Mouse (Mus musculus) urinary bladder, adult 18-20 months (tissue): ENCODE measurements around the gene Fam161a.

ENCODE experiments used
- DNase-seq, 2 experiments: peaks; one replicate each; pipeline ENCODE4 v3.0.0; 2022; ENCODE audit warnings: low spot score in 2 of 2, mixed read lengths in 2 of 2

Fam161a gene

DNA sequence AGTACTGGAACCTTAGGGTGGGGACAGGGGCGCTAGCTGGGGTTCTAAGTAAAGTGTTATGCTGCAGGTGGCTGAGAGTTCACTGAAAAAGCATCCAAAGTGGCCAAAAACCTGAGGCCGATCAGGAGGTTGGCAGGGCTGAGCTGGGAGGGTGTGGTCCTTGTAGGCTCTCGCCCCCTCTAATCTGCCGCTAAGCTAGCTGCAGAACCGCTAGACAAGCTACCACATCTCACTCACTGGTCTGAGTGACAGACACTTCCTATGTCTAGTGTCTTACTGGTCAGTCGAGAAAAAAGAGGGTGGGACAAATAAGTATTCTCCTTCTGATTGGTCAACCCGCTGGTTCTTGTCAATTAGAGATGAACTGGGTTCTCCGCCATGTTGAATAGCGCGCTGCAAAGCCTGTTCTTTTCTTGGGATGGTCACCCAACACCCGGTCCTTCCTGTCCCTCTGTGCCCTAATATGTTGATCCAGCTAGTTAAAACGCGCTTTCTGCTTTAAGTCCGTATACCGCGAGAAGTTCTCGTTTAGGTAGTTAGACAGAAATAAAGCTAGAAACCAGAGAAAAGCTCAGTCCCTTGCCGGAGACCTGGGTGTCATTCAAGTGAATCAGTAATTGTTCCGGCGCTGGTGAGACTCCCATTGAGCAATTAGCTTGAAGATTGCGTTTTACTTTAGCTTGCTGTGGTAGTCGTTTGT lies at the start of gene Fam161a:
TSS of gene Fam161a (plus strand) at position 51 of the 700 bp plus-strand sequence.
- peak; percentile 45 to 65 for DNase-seq

DNA sequence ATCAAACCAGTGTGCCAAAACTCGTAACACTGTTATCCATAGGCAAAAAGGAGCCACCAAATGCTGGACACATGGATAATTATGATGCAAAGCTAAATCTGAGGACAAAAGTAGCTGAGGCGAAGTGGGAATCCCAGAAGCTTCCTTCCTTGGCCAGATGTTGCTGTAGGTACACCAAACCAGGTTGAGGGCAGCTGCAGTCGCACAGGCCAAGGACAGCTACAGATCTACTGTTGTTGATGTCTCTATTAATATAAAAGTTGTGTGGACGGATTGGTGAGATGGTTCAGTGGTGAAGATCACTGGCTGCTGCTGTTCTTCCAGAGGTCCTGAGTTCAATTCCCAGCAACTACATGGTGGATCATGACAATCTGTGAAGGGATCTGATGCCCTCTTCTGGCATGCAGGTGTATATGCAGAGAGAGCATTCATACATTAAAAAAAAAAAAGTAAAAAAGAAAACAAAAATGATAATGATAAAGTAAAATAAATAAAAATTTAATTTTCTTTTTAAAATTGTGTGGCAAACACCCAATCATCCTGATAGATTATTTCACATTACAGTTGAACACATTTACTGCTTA lies 49.4 kb upstream of the Fam161a start:
- no peak for DNase-seq

DNA sequence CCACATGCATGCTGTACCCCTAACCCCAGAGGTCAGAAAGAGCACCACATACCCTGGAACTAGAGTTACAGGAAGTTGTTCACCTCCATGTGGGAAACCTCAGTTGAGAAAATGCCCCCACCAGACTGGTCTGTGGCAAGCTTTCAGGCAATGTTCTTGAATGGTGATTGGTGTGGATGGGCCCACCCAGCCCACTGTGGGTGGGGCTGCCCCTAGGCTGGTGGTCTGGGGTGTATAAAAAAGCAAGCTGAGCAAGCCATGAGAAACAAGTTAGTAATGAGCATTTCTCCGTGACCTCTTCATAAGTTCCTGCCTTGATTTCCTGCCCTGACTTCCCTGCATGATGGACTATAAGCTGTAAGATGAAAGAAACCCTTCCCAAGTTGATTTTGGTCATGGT lies 45.2 kb upstream of the Fam161a start:
- DNase-seq = no peak

DNA sequence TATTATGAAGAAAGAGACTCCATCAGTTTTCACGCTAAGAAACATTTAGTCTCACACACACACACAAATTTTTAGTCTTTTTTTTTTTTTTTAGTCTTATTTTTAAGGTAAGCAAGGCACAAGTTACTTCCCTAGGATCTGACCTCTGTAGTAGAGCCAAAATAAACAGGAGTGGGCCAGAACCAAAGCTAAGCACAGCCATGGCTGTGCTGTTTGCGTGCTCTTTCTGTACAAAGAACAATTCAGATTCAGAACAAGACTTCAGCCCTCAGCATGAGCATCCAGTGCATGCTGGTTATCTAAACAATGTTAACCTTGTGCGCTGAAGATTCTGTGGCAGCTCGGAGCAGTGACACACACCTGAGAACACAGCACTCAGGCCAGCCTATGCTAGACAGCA lies 42.9 kb upstream of the Fam161a start:
- no peak for DNase-seq

DNA sequence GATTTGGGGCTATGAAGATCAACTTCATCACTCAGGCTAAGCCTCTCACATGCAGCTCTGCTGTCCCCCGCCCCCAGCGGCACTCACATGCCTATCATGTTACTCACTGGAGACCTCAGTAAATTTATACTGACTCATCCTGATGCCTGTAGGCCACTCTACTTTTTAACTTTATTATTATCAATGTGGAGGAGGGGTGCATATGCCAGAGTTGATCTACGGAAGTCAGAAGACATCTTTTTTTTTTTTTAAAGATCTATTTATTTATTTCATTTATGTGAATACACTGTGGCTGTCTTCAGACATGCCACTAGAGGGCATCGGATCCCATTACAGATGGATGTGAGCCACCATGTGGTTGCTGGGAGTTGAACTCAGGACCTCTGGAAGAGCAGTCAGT lies 41.8 kb upstream of the Fam161a start:
- no peak for DNase-seq

DNA sequence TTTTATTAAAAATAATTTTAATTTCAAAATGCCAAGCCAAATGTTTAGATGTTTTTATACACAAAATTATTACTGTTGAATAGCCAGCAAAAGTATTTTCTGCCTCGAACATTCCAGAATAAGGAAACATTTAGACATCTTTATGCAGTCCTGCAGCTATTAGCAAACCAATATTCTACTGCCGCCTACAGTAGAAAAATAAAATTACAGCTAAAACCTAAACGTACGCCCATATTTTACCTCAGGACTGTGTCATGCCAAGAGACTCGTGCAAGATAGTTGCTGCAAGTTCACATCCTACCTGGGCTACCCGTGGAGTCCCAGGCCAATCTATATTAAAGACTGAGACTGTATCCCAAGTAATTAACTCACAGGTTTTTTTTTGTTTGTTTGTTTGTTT lies 37.8 kb upstream of the Fam161a start:
- DNase-seq = no peak

DNA sequence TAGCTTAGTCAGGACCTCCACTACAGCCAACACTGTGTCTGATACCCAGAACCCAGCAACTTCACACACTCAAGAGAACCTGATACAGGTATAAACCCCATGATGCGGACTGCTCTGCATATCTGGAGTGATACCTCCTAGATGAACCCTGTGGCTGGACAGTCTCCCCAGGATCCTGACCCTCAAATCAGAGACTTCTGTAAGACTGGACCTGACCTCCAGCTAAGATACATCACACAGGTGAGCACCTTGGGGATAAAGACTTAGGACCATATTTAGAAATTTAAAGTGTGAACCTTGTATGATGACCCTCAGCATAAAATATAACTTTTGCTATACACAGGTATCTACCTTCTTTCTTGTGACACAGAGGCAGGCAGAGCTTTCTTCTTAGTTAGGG lies 36.8 kb upstream of the Fam161a start:
- DNase-seq = no peak

DNA sequence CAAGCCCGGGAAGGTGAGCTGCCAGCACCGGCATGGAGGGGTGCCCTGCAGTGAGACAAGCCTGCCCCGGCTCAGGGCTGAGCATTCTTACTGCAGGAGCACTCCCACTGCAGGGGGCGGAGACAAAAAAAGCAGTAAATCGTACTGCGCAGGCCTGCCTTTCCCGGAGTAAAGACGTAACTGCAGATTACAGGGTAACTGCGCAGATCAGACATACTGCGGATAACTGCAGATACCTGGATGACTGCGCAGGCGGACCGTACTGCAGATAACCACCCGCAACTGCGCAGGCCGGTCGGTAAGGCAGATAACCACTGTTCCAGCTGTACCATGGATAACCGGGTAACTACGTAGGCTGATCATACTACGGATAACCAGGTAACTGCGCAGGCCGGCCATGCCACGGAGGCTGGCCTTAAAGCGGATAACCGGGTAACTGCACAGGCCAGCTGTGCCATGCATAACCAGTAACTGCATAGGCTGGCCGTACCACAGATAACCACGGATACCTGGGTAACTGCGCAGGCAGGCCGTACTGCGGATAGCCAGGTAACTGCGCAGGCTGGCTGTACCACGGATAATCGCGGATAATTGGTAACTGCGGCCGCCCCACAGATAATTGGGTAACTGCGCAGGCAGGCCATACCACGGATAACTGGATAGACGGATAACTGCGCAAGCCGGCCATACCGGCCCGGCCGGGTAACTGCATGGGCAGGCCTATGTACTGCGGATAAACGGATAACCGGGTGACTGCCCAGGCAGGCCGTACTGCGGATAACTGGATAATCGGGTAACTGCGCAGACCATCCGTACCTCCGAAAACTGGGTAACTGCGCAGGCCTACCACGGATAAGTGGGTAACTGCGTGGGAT lies 35.3 kb upstream of the Fam161a start, which contains the start of gene Zrsr1:
TSS of gene Zrsr1 (plus strand) at position 171 of the 875 bp plus-strand sequence.
- peak; percentile 49 to 50 for DNase-seq

DNA sequence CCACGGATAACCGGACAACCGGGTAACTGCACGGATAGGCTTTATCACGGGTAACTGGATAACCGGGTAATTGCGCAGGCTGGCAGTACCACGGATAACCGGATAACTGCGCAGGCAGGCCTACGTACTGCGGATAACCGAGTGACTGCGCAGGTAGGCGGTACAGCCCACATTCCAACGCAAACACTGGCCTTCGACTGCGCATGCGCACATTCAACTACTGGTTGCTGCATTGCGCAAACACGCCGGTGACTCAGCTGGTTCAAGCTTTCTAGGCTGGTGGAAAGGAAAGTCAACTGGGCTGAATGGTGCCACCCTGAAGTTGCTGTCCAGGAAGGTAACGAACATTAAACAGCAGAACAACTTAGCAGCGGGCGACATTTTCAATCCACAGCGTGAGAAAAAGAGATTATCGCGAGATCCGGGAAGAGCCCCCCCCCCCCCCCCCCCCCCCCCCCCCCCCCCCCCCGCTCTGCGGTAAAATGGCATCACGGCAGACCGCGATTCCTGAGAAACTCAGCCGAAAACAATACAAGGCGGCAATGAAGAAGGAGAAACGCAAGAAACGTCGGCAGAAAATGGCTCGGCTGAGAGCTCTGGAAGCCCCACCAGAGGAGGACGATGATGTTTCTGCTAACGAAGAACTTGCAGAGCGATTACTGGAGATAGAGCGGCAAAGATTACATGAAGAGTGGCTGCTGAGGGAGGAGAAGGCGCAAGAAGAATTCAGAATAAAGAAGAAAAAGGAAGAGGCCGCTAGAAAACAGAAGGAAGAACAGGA lies 34.4 kb upstream of the Fam161a start:
- DNase-seq = peak; percentile 62 to 86

DNA sequence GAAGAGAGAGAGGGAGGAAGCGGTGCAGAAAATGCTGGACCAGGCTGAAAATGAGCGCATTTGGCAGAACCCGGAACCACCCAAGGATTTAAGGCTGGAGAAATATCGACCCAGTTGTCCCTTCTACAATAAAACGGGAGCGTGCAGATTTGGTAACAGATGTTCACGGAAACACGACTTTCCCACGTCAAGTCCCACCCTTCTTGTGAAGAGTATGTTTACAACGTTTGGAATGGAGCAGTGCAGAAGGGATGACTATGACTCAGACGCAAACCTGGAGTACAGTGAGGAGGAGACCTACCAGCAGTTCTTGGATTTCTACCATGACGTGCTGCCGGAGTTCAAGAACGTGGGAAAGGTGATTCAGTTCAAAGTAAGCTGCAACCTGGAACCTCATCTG lies 33.7 kb upstream of the Fam161a start:
- DNase-seq = no peak

DNA sequence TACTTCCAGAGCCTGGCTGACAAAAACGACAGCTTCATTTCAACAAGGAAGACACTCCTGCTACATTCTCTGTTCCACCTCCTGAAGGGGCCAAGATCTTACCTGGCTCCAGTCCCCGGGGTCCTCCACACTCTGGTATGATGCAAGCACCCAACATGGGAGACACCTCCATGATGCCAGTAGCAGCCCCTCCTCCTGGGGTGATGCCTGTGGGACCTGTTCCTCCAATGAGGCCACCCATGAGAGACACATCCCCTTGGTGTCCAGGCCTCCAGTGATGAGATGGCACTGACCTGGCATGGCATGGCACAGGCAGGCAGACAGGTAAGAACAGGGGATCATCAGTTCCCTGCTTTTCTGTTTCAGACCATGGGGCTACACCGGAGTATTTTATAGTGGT lies 29.1 kb upstream of the Fam161a start:
- no peak for DNase-seq

DNA sequence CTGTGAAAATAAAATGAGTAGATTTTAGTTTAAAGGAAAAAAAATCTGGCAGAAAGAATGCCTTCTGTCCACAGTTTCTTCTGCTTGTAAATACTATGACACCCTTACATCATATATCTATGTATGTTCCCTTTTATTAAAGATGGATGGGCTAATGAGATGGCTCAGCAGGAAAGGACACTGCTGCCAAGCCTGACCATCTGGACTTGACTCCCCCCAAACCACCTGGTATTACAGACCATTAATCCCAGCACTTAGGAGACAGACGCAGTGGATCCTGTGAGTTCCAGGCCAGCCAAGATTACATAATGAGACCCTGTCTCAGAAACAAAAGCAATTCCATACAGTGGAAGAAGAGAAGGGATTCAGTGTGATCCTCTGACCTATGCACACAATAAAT lies 28.6 kb upstream of the Fam161a start:
- no peak for DNase-seq

DNA sequence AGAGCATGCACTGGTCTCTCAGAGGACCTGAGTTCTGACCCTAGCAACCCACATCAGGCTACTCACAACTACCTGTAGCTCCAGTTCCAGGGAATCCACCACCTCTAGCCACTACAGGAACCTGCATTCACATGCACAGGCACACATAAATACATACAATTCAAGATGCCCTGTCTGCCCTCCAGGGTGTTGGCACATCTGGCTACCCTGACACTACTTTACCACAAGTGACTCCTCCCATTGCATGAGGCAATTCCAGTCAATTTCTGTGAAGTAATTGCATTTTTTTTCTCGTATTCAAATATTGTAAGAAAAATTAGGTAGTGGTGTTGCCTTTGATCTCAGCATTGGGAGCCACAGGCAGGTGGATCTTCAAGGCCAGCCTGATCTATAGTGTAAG lies 28.1 kb upstream of the Fam161a start:
- DNase-seq = no peak

DNA sequence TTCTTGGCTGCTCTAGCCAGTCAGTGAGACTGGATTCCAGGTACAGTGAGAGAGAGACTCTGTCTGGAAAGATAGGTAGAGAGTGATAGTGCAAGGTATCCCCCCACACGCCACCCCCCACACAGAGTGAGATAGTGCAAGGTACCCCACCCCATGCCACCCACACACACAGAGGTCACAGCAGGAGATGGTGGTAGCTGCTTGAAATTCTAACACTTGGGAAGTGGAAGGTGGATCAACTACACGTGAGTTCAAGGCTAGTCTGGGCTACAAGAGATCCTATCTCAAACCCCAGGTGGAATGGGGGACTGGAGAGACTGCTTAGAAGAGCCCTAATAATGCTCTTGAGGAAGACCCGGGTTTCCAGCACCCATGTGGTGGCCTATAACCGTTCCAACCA lies 26.3 kb upstream of the Fam161a start:
- DNase-seq = no peak

DNA sequence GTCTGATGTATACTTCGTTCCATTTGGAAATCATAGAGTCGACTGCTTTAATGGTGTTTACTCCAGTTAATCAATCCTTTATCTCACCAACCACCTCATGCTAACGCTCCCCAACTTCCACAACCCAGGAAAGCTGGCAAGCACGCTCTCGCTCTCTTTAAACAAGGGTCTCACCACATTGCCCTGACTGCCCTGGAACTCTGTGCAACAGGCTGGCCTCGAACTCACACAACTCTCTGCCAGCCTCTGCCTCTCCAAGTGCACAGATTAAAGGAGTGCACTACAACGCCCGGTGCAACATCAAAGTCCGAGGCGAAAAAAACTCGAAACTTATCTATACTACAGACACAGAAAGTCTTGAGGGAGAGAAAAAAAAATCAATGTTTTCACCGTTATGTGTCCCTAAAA lies 25.8 kb upstream of the Fam161a start:
- DNase-seq = no peak

DNA sequence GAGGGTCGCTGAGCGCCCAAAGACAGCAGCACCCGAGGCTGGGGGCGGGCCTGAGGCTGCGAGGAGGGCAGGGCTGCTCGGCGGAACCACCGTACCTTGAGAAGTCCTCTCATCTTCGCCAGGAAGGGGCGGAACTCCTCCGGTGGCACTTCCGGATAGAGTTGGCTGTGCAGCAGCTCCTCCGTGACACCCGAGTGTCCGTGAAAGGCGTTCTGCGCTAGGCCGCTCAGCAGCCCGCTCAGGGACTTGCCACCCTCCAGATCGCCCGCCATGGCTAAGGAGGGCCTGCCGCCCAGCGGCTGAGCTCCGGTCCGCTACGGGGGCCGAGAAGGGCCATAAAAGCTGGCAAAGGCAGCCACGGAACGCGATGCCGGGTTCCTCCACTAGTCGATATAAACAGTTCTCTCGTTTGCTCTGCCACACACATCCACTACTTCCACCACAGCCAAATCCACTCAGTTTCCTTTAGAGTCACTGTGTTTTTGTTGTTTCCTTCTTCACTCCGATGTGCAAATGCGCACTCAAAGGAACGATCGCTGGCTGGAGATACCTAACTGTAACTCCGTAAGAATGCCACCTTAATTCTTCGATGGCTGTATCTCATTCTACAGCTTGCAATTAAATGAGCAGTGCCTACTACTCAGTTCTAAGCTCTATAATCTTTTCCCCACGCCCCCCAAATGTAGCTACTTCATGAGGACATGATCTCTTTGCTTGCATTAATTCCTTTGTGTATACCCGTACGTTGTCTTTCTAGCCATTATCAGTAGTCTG lies 25.2 kb upstream of the Fam161a start, which contains the start of the genes Gm28048 and Commd1:
TSS of gene Gm28048 (minus strand) at position 107 of the 774 bp plus-strand sequence.
TSS of gene Commd1 (minus strand) at position 399 of the 774 bp plus-strand sequence.
- DNase-seq = peak; percentile 92 to 97

DNA sequence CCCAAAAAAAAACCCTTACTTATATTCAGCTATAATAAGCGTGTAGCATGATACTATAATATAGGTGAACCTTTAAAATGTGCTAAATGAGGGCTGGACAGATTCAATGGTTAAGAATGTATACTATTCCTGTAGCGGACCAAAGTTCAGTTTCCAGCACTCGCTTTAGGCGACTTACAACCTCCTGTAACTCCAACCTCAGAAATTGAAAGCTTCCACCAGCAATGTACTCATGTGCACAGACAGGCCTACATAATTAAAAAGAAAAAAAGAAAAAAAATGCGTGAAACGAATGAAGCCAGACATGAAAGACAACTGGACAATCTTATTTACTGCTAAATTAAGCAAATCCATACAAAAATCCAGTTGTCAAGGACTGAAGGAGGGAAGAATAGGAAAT lies 24.5 kb upstream of the Fam161a start:
- no peak for DNase-seq

DNA sequence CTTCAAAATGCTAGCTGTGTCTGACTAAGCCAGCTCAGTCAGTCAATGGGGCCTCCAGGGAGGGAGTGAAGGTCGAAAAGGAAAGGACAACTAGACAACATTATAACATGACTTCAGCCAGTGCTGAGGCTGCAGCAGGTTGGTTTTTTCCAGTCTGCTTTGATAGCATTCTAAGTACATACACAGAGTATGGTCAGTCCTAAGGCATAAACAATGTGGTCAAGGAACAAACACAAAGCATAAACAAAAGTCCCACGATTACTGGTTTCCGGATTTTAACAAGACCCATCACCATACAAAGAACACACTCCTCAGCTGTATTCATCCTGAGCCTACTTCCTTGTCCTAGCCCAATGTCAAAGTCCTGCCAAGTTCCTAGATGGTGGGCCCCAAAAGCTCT lies 21.8 kb upstream of the Fam161a start:
- no peak for DNase-seq

DNA sequence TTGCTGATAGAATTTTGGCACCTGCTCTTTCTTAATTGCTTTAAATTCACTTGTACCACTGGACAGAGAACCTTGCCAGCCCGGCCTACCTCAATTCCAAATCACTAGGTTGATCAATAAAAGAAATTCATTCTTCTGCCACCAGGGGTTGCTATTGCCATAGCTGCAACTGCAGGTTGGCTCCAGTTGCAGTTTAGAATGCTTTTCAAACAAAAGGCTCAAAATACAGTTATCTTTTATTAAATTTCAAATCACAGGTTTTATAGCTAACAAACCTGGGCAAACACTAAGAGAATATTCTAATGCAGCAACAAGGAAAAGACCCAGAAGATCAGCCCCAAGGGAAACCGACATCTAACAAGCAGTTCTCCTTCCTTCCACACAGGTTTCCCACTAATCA lies 20.0 kb upstream of the Fam161a start:
- no peak for DNase-seq

DNA sequence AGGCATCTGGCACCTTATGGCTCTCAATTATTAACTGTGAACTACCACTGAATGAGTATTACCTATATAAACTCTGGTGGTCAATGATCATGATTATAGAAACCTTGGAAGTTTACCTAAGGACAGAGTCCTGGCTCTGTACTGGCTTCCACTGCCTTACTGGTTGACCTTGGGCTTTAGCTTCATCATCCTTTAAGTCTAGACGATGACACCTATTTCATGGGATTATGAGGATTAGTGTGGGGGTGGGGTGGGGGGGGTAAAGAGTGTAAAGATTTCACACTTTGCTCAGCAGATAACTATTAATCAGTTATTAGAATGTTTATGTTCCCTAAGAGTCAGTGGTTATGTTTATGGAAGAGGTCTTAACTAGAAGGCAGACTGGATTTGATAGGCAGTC lies 17.5 kb upstream of the Fam161a start:
- no peak for DNase-seq
